Mouse (Mus musculus): ENCODE measurements around the gene Nup107.

DNA sequence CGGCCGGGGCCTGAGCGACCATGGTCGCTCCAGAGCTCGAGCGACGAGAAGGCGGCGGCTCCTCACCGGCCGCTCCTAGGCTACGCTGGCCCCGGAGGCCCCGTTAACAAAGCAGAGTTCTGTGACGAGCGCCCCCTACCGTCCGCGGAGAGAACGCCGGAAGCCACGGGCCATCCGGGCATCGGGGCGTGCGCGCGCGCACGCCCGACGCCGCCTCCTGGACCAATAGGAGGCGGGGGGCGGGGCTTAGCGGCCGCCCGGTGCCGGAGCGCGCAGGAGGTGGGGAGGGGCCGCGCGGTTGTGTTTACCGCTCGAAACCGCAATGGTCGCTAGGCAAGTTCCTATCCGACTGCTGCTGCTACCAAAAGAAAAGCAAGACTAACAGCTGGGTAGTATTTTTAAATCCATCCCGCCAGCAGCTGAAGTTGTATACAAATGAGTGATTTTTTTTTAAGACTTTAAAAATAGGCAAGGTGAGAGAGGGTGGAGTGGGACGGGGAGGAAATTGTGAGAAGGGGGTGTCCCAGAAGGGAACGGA lies 81.8 kb downstream of the Nup107 start, which contains the start of gene Mdm2:
- TF ChIP-seq POLR2A (IDR thresholded peaks at IDR 0.05; ENCODE audit: insufficient read depth, low read length) (peak; percentile 69), CTCF (IDR thresholded peaks at IDR 0.05; ENCODE audit: low read depth, low read length) (peak; percentile 58), EP300 (IDR thresholded peaks at IDR 0.05; ENCODE audit: insufficient read depth, low read depth, low read length) (no peak)
